Mouse (Mus musculus): ENCODE data around the gene E2f6.
A peak's percentile ranks its signal among the peaks of the same experiment; 100 is the strongest.

E2f6 gene

GRCm38 (mm10) chr12:16800259-16800958 is 10.4 kb upstream of the E2f6 start, which contains the start of gene Greb1:
TSS of gene Greb1 (minus strand) at chr12:16800886.
- no peak for DNase-seq (ENCODE audit: low spot score)

GRCm38 (mm10) chr12:16800959-16801315 is 9.8 kb upstream of the E2f6 start:
- no peak for DNase-seq (ENCODE audit: low spot score)

GRCm38 (mm10) chr12:16803237-16803955 is 7.4 kb upstream of the E2f6 start:
- DNase-seq (ENCODE audit: low spot score) = no peak

- DNase-seq (ENCODE audit: low spot score) = no peak
Observed at GRCm38 (mm10) chr12:16803956-16804430, 6.8 kb upstream of the E2f6 start.

- peak; percentile 83 for DNase-seq (ENCODE audit: low spot score)
Observed at GRCm38 (mm10) chr12:16805511-16805910, 5.3 kb upstream of the E2f6 start.

GRCm38 (mm10) chr12:16808045-16808444 is 2.7 kb upstream of the E2f6 start:
- peak; percentile 77 for DNase-seq (ENCODE audit: low spot score)

GRCm38 (mm10) chr12:16811477-16811876 is 714 bp downstream of the E2f6 start:
- no peak for DNase-seq (ENCODE audit: low spot score)

- DNase-seq (ENCODE audit: low spot score) = no peak
Observed at GRCm38 (mm10) chr12:16817147-16817546, 6.4 kb downstream of the E2f6 start.

GRCm38 (mm10) chr12:16818513-16818912 is 7.8 kb downstream of the E2f6 start:
- DNase-seq (ENCODE audit: low spot score) = no peak

GRCm38 (mm10) chr12:16820761-16821160 is 10.0 kb downstream of the E2f6 start:
- DNase-seq (ENCODE audit: low spot score) = peak; percentile 21

GRCm38 (mm10) chr12:16822181-16822734 is 11.5 kb downstream of the E2f6 start:
- DNase-seq (ENCODE audit: low spot score) = no peak

GRCm38 (mm10) chr12:16823701-16824100 is 12.9 kb downstream of the E2f6 start:
- DNase-seq (ENCODE audit: low spot score) = no peak

GRCm38 (mm10) chr12:16828505-16828904 is 17.7 kb downstream of the E2f6 start:
- DNase-seq (ENCODE audit: low spot score) = peak; percentile 42

GRCm38 (mm10) chr12:16829785-16830184 is 19.0 kb downstream of the E2f6 start:
- no peak for DNase-seq (ENCODE audit: low spot score)

GRCm38 (mm10) chr12:16831071-16831470 is 20.3 kb downstream of the E2f6 start:
- DNase-seq (ENCODE audit: low spot score) = no peak

- DNase-seq (ENCODE audit: low spot score) = no peak
Observed at GRCm38 (mm10) chr12:16834701-16835100, 23.9 kb downstream of the E2f6 start.

- no peak for DNase-seq (ENCODE audit: low spot score)
Observed at GRCm38 (mm10) chr12:16836188-16836587, 25.4 kb downstream of the E2f6 start.

GRCm38 (mm10) chr12:16837766-16838165 is 27.0 kb downstream of the E2f6 start:
- DNase-seq (ENCODE audit: low spot score) = no peak

GRCm38 (mm10) chr12:16840842-16841782 is 30.3 kb downstream of the E2f6 start:
- DNase-seq (ENCODE audit: low spot score) = peak; percentile 65

GRCm38 (mm10) chr12:16844623-16845592 is 34.1 kb downstream of the E2f6 start:
- peak; percentile 20 for DNase-seq (ENCODE audit: low spot score)
